Mouse (Mus musculus) CH12.LX (cell line): ENCODE data around the gene B3gnt2.

Experiments
- CTCF ChIP-seq, 2 experiments: IDR thresholded peaks in 1 of 2; conservative IDR thresholded peaks in 1 of 2; 2 replicates each; pipeline ENCODE4 v1.5.1; 2011 to 2012; ENCODE audit warnings: low read depth in 2 of 2, low read length in 2 of 2, improper control_type of control experiment in 1 of 2, inconsistent platforms in 1 of 2, mild to moderate bottlenecking in 1 of 2, moderate library complexity in 1 of 2
- POLR2AphosphoS2 ChIP-seq: IDR thresholded peaks from 2 replicates; pipeline ENCODE4 v1.6.1; 2011; ENCODE audit warnings: low read depth, low read length, improper control_type of control experiment
- RCOR1 ChIP-seq: conservative IDR thresholded peaks from 2 replicates; pipeline ENCODE4 v1.6.1; 2012; ENCODE audit warnings: low read depth, mild to moderate bottlenecking, inconsistent platforms, low read length, improper control_type of control experiment
- SMC3 ChIP-seq: IDR thresholded peaks from 2 replicates; pipeline ENCODE4 v1.6.1; 2011; ENCODE audit warnings: low read depth, low read length, improper control_type of control experiment
- ZC3H11A ChIP-seq: IDR thresholded peaks from 2 replicates; pipeline ENCODE4 v1.6.1; 2012; ENCODE audit warnings: low read depth, mild to moderate bottlenecking, inconsistent platforms, low read length, improper control_type of control experiment

- TF ChIP-seq RCOR1 (no peak), SMC3 (no peak), CTCF (conservative IDR thresholded peaks at IDR 0.05 in 1 of 2, IDR thresholded peaks at IDR 0.05 in 1 of 2; ENCODE audit: low read depth in 2 of 2, low read length in 2 of 2) (no peak), ZC3H11A (no peak), POLR2AphosphoS2 (no peak)
Measured at GRCm38 (mm10) chr11:22723096-22723495, 137.7 kb downstream of the B3gnt2 start.
